Mouse (Mus musculus) forebrain, postnatal 0 days (tissue): Measurements from ENCODE around the gene Ccdc150. TPM values are rescaled to one million over a fixed set of nuclear protein-coding genes. Genes with fewer than 3 reads are reported as not detected.

Experiments used
- ATAC-seq: fragments of 200-750 bp; cut with Nextera tagmentation; 2 replicates; pipeline ENCODE4 v1.8.0; 2017; ENCODE audit warnings: mild to moderate bottlenecking, moderate library complexity
- DNase-seq: peaks from one replicate; pipeline ENCODE4 v3.0.0-alpha.2; 2015
- H3K27ac ChIP-seq: fragments of 300-500 bp; sonication (generic); 2 replicates; pipeline ENCODE4 v1.5.1; 2014; ENCODE audit warnings: low read depth, mild to moderate bottlenecking, antibody characterized with exemption, low read length, moderate library complexity, mixed read lengths
- H3K27me3 ChIP-seq: fragments of 300-500 bp; sonication (generic); 2 replicates; pipeline ENCODE4 v1.6.1; 2014; ENCODE audit warnings: mild to moderate bottlenecking, low read length, mixed read lengths; ENCODE audit not compliant: insufficient read depth
- H3K36me3 ChIP-seq: fragments of 300-500 bp; sonication (generic); 2 replicates; pipeline ENCODE4 v1.6.1; 2014; ENCODE audit warnings: mild to moderate bottlenecking, moderate library complexity; ENCODE audit not compliant: insufficient read depth
- H3K4me1 ChIP-seq: fragments of 300-500 bp; sonication (generic); 2 replicates; pipeline ENCODE4 v1.6.1; 2014; ENCODE audit warnings: antibody characterized with exemption; ENCODE audit not compliant: insufficient read depth
- H3K4me2 ChIP-seq: fragments of 300-500 bp; sonication (generic); 2 replicates; pipeline ENCODE4 v1.6.1; 2014; ENCODE audit warnings: low read depth, mild to moderate bottlenecking, moderate library complexity
- H3K4me3 ChIP-seq: fragments of 300-500 bp; sonication (generic); 2 replicates; pipeline ENCODE4 v1.5.1; 2014; ENCODE audit warnings: low read depth, low read length, mixed read lengths
- H3K9ac ChIP-seq: fragments of 300-500 bp; sonication (generic); 2 replicates; pipeline ENCODE4 v1.6.1; 2014; ENCODE audit warnings: mild to moderate bottlenecking
- H3K9me3 ChIP-seq: fragments of 300-500 bp; sonication (generic); 2 replicates; pipeline ENCODE4 v1.6.1; 2016; ENCODE audit warnings: low read length
- CTCF ChIP-seq: sonication (generic); IDR thresholded peaks from 2 replicates; pipeline ENCODE4 v1.5.1; 2016; ENCODE audit warnings: antibody characterized with exemption, control low read depth, low read depth
- WGBS: fragments of 180-500 bp; shearing (Covaris S2); extraction: QIAGEN DNeasy Blood & Tissue Kit; methylation state at CpG from one replicate; pipeline ENCODE4 v1.1.7; 2014; 5-methylcytosine and 5-hydroxymethylcytosine counted together
- polyA plus RNA-seq: library from polyadenylated mRNA; unstranded; fragments of >200 nt; fragmentation: Nextera tagmentation; extraction: Ambion mirVana; gene quantifications from 2 replicates; pipeline ENCODE4 v1.2.1, GENCODE M21; 2015
- total RNA-seq: library from RNA; depleted of rRNA; stranded (reverse); fragments of >200 nt; gene quantifications from 2 replicates; pipeline ENCODE4 v1.2.3, GENCODE M21; 2014

Gene Ccdc150
- total and polyA plus RNA-seq, 2 experiments from 2014 or later = 0.11 to 0.24 TPM

DNA sequence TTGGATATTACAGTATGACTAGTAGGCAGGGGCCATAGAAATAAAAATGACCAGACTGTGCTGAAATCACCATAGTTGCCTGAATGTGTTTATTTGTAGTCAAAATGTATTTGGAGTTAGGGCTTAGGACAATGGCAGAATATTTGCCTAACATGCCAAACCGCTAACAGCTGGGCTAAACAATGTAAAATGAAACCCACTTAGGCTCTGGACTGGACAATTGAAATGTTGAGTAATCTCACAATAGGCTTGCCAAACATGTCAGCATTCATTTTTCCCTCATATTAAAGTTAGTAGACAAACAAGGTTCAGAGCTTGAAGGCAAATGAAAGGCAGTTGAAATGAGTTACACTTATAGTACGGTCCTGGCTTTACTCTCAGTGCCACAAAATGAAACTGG, 76.2 kb downstream of the Ccdc150 start:
- ATAC-seq (no peak), DNase-seq (no peak)
- Histone ChIP-seq H3K4me3 (no peak overlapping the region), H3K36me3 (no peaks in the 10 kb centered on the region), H3K27me3 (no peaks in the 10 kb centered on the region), H3K4me2 (no peak overlapping the region), H3K27ac (no peak overlapping the region), H3K9ac (no peak overlapping the region), H3K4me1 (no peaks in the 10 kb centered on the region), H3K9me3 (no peaks in the 10 kb centered on the region)
- WGBS = 96% methylated on average over 2 of the region's 2 CpGs
- no peak for TF ChIP-seq CTCF

DNA sequence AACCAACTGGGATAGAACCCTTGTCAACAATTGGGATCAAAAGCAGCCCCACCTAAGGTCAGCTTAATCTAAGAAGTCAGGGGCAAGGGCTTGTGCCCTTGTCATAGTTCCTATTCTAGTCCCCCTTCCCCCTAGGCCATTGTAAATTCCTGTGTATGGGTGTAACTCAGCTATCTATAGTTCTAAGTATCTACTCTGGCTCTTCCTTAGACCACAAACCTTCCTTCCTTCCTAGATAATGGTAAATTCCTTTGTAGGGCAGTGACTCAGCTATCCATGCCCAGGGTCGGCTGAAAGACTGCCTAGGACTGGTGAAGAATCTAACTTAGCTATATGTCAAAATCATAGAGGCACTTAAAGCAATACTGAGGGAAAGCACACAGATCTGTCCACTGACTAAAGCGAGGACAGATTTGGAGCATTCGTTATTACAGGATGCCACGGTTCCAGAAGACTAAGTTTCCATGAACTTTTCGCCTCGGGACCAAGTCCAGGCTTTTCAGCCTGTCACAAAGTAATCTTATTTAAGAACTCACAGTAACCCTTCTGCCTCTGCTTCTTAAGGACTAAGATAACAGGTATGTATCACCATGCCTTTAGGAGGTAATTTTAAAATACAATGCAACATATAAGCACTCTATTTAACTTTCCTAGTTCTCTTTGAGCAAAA, 77.5 kb downstream of the Ccdc150 start:
- Histone ChIP-seq H3K27me3 (no peaks in the 10 kb centered on the region), H3K36me3 (no peaks in the 10 kb centered on the region), H3K4me2 (no peak overlapping the region), H3K9ac (no peak overlapping the region), H3K4me3 (no peak overlapping the region), H3K9me3 (no peaks in the 10 kb centered on the region), H3K27ac (no peak overlapping the region), H3K4me1 (no peaks in the 10 kb centered on the region)
- TF ChIP-seq CTCF = no peak
- ATAC-seq (no peak), DNase-seq (no peak)
- WGBS = 95% methylated on average over 6 of the region's 6 CpGs

DNA sequence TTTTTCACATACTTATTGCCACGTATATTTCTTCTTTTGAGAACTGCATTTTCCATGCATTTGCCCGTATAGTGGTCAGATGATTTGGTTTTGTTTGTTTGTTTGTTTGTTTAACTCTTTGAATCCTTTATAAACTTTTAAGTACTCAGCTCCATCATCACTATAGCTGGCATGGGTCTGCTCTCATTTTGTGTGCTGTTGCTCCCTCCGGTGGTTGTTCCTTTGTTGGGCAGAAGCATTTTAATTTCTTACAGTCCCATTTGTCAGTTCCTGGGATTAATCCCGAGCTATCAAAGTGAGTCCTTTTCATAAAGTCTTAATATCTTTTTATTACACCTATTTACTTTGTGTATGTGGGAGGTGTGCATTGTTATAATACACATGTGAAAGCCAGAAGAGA, 82.5 kb downstream of the Ccdc150 start:
- WGBS = 54% methylated on average over 4 of the region's 4 CpGs
- DNase-seq (peak; percentile 37), ATAC-seq (no peak)
- Histone ChIP-seq H3K9me3 (no peaks in the 10 kb centered on the region), H3K36me3 (no peaks in the 10 kb centered on the region), H3K27ac (no peak overlapping the region), H3K27me3 (no peaks in the 10 kb centered on the region), H3K9ac (no peak overlapping the region), H3K4me3 (no peak overlapping the region), H3K4me1 (no peaks in the 10 kb centered on the region), H3K4me2 (no peak overlapping the region)
- peak; percentile 50 for TF ChIP-seq CTCF

DNA sequence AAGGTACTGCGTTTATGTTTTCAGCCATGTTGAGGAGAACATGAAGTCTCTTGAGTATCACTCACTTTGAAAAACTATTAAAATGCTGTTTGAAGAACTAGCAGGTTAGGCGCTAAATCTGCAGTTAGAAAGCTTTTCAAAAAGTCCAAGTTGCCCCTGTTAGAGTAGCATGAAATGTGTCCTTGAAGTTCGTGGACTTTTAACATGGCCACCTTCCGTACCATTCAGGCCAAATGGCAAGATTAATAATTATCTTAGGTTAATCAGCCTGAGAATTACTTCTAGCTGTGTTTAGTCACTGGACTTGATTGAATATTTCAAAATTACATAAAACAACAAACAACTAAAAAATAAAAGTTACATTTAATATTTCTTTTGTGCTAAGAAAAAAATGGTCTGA, 104.3 kb downstream of the Ccdc150 start:
- Histone ChIP-seq H3K4me3 (no peak overlapping the region), H3K9ac (no peak overlapping the region), H3K27ac (no peak overlapping the region), H3K4me2 (no peak overlapping the region), H3K4me1 (no peaks in the 10 kb centered on the region), H3K9me3 (no peaks in the 10 kb centered on the region), H3K36me3 (no peaks in the 10 kb centered on the region), H3K27me3 (no peaks in the 10 kb centered on the region)
- TF ChIP-seq CTCF = no peak
- no peak for DNase-seq
- no peak for ATAC-seq
- 93% methylated on average over 4 of the region's 4 CpGs for WGBS

DNA sequence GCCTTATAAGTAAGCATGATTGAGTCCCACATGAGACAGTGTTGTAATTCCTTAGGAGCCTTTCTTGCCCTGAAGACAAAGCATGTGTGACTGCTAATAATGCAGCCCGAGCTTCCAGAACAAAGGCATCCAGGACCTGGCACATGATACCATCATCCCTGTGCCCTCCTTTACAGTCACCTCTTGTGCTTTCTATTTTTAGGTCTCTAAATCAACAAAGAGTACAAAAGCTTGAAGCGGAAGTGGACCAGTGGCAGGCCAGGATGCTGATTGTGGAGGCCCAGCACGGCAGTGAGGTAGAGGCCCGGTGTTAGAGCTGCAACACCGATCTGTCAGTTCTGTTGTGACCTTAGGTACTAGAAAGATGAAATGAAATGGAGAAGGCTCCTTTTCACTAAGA, 105.0 kb downstream of the Ccdc150 start:
- TF ChIP-seq CTCF = no peak
- 63% methylated on average over 5 of the region's 5 CpGs for WGBS

DNA sequence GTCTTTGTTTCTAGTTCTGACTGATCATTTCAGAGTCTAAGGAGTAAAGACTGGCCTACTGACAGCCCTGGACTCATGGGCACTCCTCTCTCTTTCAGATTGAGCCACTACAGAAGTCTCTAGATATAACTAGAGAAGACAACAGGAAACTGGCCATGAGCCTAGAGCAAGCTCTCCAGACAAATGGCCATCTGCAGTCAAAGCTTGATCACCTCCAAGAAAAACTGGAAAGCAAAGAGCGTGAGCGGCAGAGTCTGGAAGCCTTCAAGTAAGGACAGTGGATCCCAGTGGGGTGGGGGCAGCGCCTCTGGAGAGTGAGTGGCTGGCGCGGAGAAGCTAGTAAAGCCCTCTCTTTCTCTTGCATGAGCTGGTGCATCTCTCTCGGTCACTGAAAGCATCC, 106.1 kb downstream of the Ccdc150 start:
- Histone ChIP-seq H3K4me2 (no peak overlapping the region), H3K27ac (no peak overlapping the region), H3K4me1 (no peaks in the 10 kb centered on the region), H3K9me3 (no peaks in the 10 kb centered on the region), H3K36me3 (no peaks in the 10 kb centered on the region), H3K4me3 (no peak overlapping the region), H3K9ac (no peak overlapping the region), H3K27me3 (no peaks in the 10 kb centered on the region)
- 87% methylated on average over 6 of the region's 6 CpGs for WGBS
- no peak for TF ChIP-seq CTCF
- ATAC-seq = no peak
- no peak for DNase-seq

More for the DNA sequence above, 105.0 kb downstream of the Ccdc150 start:
- H3K27me3 ChIP-seq = no peaks in the 10 kb centered on the region
- H3K4me2 ChIP-seq = no peak overlapping the region
- H3K4me3 ChIP-seq = no peak overlapping the region
- no peak for DNase-seq
- H3K27ac ChIP-seq = no peak overlapping the region
- H3K9ac ChIP-seq = no peak overlapping the region
- no peaks in the 10 kb centered on the region for H3K4me1 ChIP-seq
- H3K9me3 ChIP-seq = no peaks in the 10 kb centered on the region
- no peak for ATAC-seq
- H3K36me3 ChIP-seq = no peaks in the 10 kb centered on the region

GRCm38 (mm10) chr1:54377506-54378051, 127.1 kb downstream of the Ccdc150 start:
- no peak overlapping the region for H3K4me3 ChIP-seq
- H3K4me1 ChIP-seq = no peaks in the 10 kb centered on the region
- ATAC-seq (no peak), DNase-seq (no peak)
- no peaks in the 10 kb centered on the region for H3K36me3 ChIP-seq
- no peak overlapping the region for H3K4me2 ChIP-seq
- no peaks in the 10 kb centered on the region for H3K9me3 ChIP-seq
- H3K27me3 ChIP-seq = no peaks in the 10 kb centered on the region
- H3K9ac ChIP-seq = no peak overlapping the region
- H3K27ac ChIP-seq = no peak overlapping the region
- TF ChIP-seq CTCF = no peak
